Mouse (Mus musculus): ENCODE results near the gene Cep57l1. TPM values are rescaled to one million over a fixed set of nuclear protein-coding genes. Genes with fewer than 3 reads are reported as not detected.

Gene Cep57l1
- polyA plus RNA-seq, 1 experiment from 2014 or later = 25.3 TPM

DNA sequence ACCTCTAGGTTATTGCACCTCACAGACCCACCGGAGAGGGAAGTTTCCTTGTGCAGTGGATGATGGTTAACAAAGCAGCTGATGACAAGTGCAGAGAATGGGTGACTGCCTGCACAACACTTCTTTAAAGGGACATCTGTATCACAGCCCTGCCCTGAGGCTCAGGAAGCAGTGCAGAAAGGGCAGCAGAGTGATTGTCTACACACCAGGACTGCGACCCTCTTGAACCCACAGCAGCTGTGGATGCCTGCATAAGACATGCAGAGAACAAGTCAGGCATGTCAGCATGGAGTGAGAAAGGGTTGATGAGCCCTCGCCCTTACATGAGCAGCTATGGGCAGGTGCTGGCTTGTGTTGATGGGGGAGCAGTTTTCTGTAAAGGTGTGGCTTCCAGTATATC is 48.8 kb downstream of the Cep57l1 start:
- WGBS = 70% methylated on average over 3 of the region's 3 CpGs
- Histone ChIP-seq H3K4me1 (ENCODE audit: insufficient read depth) (no peaks in the 10 kb centered on the region), H3K4me2 (no peak overlapping the region), H3K4me3 (ENCODE audit: low read depth, low read length) (no peak overlapping the region), H3K9me3 (ENCODE audit: low read depth, low read length) (no peaks in the 10 kb centered on the region), H3K27ac (ENCODE audit: low read depth) (no peak overlapping the region), H3K27me3 (ENCODE audit: insufficient read depth, low read length) (no peaks in the 10 kb centered on the region), H3K36me3 (ENCODE audit: insufficient read depth) (no peaks in the 10 kb centered on the region), H3K9ac (no peak overlapping the region)
- ATAC-seq (ENCODE audit: insufficient read depth) = no peak
- DNase-seq = no peak
- no peak for TF ChIP-seq CTCF (IDR thresholded peaks at IDR 0.05; ENCODE audit: low read depth)

DNA sequence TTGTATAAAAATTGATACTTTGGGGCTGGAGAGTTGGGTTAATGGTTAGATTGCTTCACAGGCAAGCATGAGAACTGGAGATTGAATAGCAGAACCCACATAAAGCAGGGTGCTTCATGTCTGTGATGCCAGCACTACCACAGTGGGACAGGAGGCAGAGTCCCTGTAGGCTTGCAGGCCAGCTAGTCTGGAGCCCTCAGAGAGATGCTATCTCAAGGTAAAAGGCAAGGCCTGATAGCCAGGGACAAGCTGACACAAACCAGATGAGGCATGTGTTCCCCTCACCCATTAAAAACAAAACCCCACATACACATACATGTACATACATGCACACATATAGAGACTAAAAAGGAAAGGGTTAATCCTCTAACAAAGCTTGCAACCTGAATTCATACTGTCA is 51.6 kb downstream of the Cep57l1 start:
- ATAC-seq (ENCODE audit: insufficient read depth) (no peak), DNase-seq (no peak)
- Histone ChIP-seq H3K4me2 (no peak overlapping the region), H3K4me3 (ENCODE audit: low read depth, low read length) (no peak overlapping the region), H3K36me3 (ENCODE audit: insufficient read depth) (no peaks in the 10 kb centered on the region), H3K4me1 (ENCODE audit: insufficient read depth) (no peaks in the 10 kb centered on the region), H3K27ac (ENCODE audit: low read depth) (no peak overlapping the region), H3K9ac (no peak overlapping the region), H3K27me3 (ENCODE audit: insufficient read depth, low read length) (no peaks in the 10 kb centered on the region), H3K9me3 (ENCODE audit: low read depth, low read length) (no peaks in the 10 kb centered on the region)
- TF ChIP-seq CTCF (IDR thresholded peaks at IDR 0.05; ENCODE audit: low read depth) = no peak

DNA sequence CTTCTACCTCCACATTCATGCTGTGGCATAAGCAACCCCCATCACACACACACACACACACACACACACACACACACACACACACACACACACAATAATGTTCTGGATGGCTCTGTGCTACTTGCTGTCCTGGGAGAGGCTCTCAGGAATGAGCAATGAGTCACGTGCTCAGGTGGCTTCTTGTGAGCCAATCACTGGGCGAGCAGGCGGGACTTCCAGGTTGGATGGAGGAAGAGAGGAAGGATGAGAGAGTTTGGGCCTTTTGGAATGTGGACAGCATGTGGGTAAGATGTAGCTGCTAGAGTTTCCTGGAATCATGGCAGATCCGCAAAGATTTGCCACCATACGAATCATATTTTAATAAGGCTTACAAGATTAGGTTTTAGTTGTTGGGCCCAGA is 52.4 kb downstream of the Cep57l1 start:
- no peak for TF ChIP-seq CTCF (IDR thresholded peaks at IDR 0.05; ENCODE audit: low read depth)
- Histone ChIP-seq H3K9me3 (ENCODE audit: low read depth, low read length) (no peaks in the 10 kb centered on the region), H3K27ac (ENCODE audit: low read depth) (no peak overlapping the region), H3K4me3 (ENCODE audit: low read depth, low read length) (no peak overlapping the region), H3K36me3 (ENCODE audit: insufficient read depth) (no peaks in the 10 kb centered on the region), H3K27me3 (ENCODE audit: insufficient read depth, low read length) (no peaks in the 10 kb centered on the region), H3K9ac (no peak overlapping the region), H3K4me2 (no peak overlapping the region), H3K4me1 (ENCODE audit: insufficient read depth) (no peaks in the 10 kb centered on the region)
- WGBS = 92% methylated on average over 5 of the region's 5 CpGs
- ATAC-seq (ENCODE audit: insufficient read depth) (no peak), DNase-seq (no peak)

DNA sequence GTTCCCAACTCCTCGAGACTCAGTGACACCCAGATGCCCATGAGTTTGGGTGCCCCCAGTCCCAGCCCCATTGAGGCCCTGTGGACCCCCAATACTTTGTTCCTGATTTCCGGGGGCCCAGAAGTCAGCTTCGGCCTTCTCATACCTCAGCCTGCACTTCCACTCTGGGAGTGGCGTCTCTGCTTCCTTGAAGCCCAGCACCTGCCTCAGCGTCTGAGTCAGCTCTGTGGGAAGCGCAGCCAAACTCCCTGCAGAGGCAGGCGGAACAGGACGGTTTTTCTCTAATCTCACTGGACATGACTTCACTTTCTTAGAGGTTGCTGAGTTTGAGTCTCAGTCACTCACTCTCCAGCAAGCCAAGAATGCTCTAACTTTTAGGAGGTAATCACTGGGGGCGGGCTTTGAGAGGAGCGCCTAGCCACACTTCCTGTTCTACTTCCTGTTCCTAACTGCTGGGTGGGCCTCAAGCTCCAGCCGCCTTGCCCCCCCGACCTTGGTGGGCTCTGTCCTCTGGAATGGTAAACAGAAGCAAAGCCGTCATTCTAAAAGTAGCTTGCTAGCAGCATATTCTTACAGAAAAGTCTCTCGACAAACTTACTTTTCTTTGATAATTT is 57.7 kb downstream of the Cep57l1 start:
- DNase-seq = peak; percentile 15
- Histone ChIP-seq H3K4me3 (ENCODE audit: low read depth, low read length) (no peak overlapping the region), H3K4me2 (no peak overlapping the region), H3K27ac (ENCODE audit: low read depth) (no peak overlapping the region), H3K9me3 (ENCODE audit: low read depth, low read length) (no peaks in the 10 kb centered on the region), H3K27me3 (ENCODE audit: insufficient read depth, low read length) (no peaks in the 10 kb centered on the region), H3K36me3 (ENCODE audit: insufficient read depth) (no peaks in the 10 kb centered on the region), H3K9ac (no peak overlapping the region), H3K4me1 (ENCODE audit: insufficient read depth) (no peaks in the 10 kb centered on the region)
- TF ChIP-seq CTCF (IDR thresholded peaks at IDR 0.05; ENCODE audit: low read depth) = no peak
- WGBS = 73% methylated on average over 14 of the region's 14 CpGs
- no peak for ATAC-seq (ENCODE audit: insufficient read depth)

DNA sequence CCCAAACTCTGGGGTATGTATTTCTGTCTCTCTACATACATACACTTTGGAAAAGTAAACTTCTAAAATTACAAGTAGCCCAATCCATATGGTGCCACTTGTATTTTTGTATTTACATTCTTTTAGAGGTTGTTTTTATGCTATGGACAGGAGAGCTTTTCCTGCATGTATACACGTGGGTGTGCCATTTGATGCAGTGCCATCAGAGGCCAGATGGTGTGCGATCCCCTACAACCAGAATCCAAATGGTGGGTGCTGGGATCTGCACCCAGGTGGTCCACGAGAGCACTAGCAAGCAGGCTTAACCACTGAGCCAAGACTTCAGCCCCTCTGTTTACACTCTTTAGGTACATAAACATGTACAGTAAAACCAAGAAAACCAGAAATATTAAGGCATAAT is 60.4 kb downstream of the Cep57l1 start:
- no peak for ATAC-seq (ENCODE audit: insufficient read depth)
- no peak overlapping the region for H3K4me3 ChIP-seq (ENCODE audit: low read depth, low read length)
- H3K27ac ChIP-seq (ENCODE audit: low read depth) = no peak overlapping the region
- no peaks in the 10 kb centered on the region for H3K9me3 ChIP-seq (ENCODE audit: low read depth, low read length)
- H3K4me2 ChIP-seq = no peak overlapping the region
- H3K27me3 ChIP-seq (ENCODE audit: insufficient read depth, low read length) = no peaks in the 10 kb centered on the region
- no peak for DNase-seq
- H3K9ac ChIP-seq = no peak overlapping the region
- H3K36me3 ChIP-seq (ENCODE audit: insufficient read depth) = peaks cover 4% of the 10 kb centered on the region; the same call in 1 of the 2 replicates
- no peaks in the 10 kb centered on the region for H3K4me1 ChIP-seq (ENCODE audit: insufficient read depth)
- no peak for TF ChIP-seq CTCF (IDR thresholded peaks at IDR 0.05; ENCODE audit: low read depth)
- 64% methylated on average over 3 of the region's 3 CpGs for WGBS

DNA sequence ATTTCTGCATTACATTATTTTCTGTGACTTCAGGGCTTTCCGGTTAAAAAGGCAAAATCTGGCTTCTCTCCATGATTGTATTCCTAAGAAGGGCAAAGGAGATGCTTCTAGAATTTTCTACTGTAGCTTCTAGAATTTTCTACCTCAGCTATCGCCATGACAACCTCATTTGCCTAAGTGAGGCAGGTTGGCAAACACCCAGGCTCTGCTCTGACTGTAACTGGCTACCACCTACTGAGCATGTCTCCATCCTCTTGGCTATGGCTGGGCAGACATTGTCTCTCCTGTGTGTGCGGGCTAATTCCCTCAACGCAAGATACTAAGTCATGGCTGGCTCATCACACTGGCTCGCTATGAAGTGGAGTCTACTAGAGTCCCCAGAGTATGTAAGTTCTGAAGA is 63.1 kb downstream of the Cep57l1 start:
- peak; percentile 25 for DNase-seq
- 88% methylated on average over 5 of the region's 5 CpGs for WGBS
- TF ChIP-seq CTCF (IDR thresholded peaks at IDR 0.05; ENCODE audit: low read depth) = no peak
- H3K4me2 ChIP-seq = no peak overlapping the region
- no peaks in the 10 kb centered on the region for H3K4me1 ChIP-seq (ENCODE audit: insufficient read depth)
- no peak overlapping the region for H3K27ac ChIP-seq (ENCODE audit: low read depth)
- no peak overlapping the region for H3K9ac ChIP-seq
- ATAC-seq (ENCODE audit: insufficient read depth) = no peak
- no peak overlapping the region for H3K4me3 ChIP-seq (ENCODE audit: low read depth, low read length)
- peaks cover 4% of the 10 kb centered on the region; the same call in 1 of the 2 replicates for H3K36me3 ChIP-seq (ENCODE audit: insufficient read depth)
- H3K9me3 ChIP-seq (ENCODE audit: low read depth, low read length) = no peaks in the 10 kb centered on the region
- H3K27me3 ChIP-seq (ENCODE audit: insufficient read depth, low read length) = no peaks in the 10 kb centered on the region

DNA sequence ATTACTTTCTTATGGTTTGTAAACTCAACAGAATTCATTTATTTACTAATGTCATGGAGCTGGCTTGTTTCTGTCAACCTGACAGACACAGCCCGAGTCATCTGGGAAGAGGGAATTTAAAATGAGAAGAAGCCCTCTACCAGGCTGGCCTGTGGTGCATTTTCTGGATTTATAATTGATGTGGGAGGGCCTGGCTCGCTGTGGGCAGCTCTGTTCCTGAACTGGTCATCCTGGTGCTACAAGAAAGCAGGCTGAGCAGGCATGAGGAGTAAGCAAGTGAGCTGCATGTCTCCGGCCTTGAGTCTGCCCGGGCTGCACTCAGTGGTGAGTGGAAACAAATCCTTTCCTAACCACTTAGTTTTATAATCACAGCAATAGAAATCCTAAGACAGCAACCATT is 65.7 kb downstream of the Cep57l1 start:
- ATAC-seq (ENCODE audit: insufficient read depth) = no peak
- WGBS = 68% methylated on average over 4 of the region's 4 CpGs
- DNase-seq = no peak

More for the DNA sequence above, 65.7 kb downstream of the Cep57l1 start:
- Histone ChIP-seq H3K9ac (no peak overlapping the region), H3K4me2 (no peak overlapping the region), H3K9me3 (ENCODE audit: low read depth, low read length) (no peaks in the 10 kb centered on the region), H3K36me3 (ENCODE audit: insufficient read depth) (peaks cover 4% of the 10 kb centered on the region; the same call in 1 of the 2 replicates), H3K27me3 (ENCODE audit: insufficient read depth, low read length) (no peaks in the 10 kb centered on the region), H3K4me3 (ENCODE audit: low read depth, low read length) (no peak overlapping the region), H3K27ac (ENCODE audit: low read depth) (no peak overlapping the region), H3K4me1 (ENCODE audit: insufficient read depth) (no peaks in the 10 kb centered on the region)
- no peak for TF ChIP-seq CTCF (IDR thresholded peaks at IDR 0.05; ENCODE audit: low read depth)

Data from lung, embryonic 14.5 days (tissue).